Mouse (Mus musculus): Measurements from ENCODE around the gene Arhgap10. TPM values are rescaled to one million over a fixed set of nuclear protein-coding genes. Genes with fewer than 3 reads are reported as not detected.

The Arhgap10 gene
- total RNA-seq, 2 experiments from 2014 or later: 0.84 to 3.9 TPM

DNA sequence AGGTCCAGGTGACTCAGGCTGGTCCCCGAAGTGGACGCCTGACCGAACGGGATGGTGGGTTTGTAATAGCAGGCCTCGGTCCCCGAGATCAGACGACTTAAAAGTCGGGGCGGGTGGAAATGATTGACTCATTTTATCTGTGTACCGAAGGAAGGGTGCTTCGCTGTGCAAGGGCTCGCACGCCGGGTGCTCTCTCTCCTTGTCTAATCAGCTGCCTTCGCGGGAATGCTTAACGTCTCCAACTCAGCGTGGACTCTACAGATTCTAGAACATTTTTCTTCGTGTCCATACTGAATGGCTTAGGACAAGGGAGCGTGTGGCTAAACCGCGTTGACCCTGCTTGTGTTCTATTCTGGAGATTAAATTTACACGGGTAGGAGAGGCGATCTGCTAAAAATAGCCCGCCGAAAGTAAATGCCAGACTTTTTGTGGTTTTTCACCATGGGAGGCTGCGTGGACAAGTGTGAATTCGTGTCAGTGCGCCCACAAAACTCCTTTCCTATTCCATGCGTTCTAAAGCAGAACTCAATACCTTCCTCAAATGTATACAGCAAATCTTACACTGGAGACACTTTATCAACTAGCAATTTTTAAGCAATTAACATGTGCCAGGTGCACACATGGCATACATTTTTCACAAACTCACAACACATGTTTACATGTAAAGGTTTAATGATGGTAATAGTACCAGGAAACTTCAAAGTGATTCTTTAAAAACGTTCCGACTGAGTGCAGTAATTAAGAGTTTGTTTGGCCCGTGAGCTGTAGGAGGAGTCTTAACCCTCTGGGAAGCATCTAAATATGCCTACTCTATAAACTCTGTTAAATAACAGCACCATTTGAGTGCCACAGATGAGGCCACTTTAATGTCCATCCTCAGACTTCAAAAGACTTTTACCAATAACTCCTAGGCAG, 705 bp upstream of the Arhgap10 start:
- ATAC-seq (replicated peaks; ENCODE audit: low FRiP score, poor library complexity, severe bottlenecking): no peak

GRCm38 (mm10) chr8:77516845-77517244, 908 bp downstream of the Arhgap10 start:
- no peak for ATAC-seq (replicated peaks; ENCODE audit: low FRiP score, poor library complexity, severe bottlenecking)

DNA sequence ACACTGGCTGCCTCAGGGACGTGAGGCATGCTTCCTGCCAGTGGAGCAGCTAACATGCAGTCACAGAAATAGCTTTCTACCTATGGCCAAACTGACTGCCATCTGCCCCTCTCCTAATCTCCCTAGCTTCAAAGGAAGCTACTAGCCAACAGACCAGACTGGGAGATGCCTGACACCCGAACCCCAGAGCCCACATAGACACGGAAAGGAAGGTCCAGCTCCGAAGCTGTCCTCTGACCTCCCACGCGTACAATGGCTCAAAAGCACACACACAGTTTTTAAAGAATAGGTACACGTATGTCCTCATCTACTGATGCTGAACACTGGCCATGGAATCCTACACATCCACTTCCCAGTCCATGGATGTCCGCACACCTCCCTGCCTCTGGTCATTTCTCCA, 2.0 kb downstream of the Arhgap10 start:
- ATAC-seq (replicated peaks; ENCODE audit: low FRiP score, poor library complexity, severe bottlenecking): no peak

- ATAC-seq (replicated peaks; ENCODE audit: low FRiP score, poor library complexity, severe bottlenecking): no peak
Measured at GRCm38 (mm10) chr8:77515201-77515600, 2.6 kb downstream of the Arhgap10 start.

DNA sequence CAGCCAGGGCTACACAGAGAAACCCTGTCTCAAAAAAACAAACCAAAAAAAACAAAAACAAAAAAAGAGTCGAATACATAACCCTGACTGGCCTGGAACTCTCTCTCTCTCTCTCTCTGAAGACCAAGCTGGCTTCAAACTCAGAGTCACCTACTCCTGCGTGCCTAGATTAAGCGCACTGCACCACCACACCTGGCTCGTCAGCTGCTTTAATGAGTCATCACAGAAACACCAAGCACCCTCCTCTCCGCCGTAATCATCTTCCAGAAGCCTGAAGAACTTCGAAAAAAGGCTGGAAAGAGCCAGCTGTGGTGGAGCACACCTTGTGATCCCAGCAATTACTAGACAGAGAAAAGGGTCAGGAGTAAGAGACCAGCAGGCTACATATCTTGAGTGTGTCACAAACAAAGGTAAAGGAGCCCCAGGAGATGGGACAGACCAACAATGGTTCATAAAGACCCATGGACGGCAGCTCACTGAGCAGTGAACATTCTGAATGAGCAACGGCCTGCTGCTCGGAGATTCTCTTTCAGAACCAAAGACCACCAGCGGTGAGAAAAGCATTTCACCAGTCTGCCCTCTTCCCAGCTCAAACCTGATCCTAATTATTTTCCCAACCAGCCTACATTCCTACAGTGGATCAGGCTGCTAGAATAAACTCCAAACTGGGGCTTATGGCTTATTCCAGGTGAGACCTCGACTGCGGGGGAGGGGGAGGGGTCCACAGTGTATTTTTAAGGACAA, 5.8 kb downstream of the Arhgap10 start:
- ATAC-seq (replicated peaks; ENCODE audit: low FRiP score, poor library complexity, severe bottlenecking): no peak

DNA sequence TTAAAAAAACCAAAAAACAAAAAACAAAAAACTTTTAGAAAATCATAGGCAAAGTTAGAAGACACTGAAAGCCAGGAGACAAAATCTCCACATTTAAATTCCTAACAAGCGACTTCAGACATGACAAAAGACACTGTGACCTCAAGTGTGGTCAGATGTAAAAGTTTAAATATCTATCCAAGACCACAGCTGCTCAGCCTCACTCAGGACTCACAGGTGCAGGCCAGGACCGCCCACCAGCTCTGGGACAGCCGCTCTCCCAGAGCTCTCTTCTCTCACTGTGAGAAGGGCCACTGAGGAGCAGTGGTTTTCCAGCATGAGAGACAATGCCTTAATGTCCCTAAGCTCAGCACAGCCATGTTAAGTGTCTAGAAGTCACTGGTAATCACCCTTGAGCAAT, 7.3 kb downstream of the Arhgap10 start:
- no peak for ATAC-seq (replicated peaks; ENCODE audit: low FRiP score, poor library complexity, severe bottlenecking)

DNA sequence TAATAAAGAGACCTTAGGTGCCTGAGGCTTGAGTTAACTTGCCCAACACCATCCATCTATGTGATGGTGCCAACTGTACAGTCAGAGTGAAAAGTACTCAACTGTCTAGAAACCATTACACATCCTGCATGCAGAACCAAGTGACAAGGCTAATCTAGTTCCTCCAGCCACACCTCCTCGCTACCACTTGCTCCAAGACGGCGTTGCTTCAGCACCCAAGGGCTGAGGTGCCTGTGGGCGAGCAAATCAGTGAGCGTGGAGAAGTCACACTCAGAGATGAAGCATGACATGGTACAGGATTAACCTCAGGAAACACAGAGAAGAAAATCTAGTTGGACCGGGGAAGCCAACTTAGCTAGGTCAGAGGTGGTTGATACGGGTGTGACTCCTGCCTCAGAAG, 8.7 kb downstream of the Arhgap10 start:
- no peak for ATAC-seq (replicated peaks; ENCODE audit: low FRiP score, poor library complexity, severe bottlenecking)

DNA sequence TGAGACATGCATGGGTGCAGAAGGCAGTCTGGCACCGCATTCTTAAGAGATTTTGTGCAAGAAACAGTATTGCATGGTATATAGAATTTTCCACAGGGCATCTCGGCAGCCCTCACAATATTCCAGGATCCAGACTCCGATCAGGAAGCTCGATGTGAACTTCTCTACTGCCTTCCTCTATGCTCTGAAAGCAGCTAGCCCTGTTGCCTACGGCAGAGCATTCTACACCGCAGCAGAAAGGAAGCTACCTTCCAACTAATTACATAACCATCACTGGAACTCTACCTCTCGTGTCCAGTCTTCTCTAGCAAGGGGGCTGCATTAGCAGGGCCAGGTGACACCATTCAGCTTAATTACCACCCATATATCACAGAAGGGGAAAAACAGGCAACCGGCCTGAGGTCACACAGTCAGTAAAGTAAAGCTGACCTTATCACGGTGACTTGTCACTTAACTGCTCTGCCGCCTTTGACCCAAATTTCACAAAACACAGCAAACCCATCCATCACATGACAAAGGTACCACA, 10.2 kb downstream of the Arhgap10 start:
- no peak for ATAC-seq (replicated peaks; ENCODE audit: low FRiP score, poor library complexity, severe bottlenecking)

- no peak for ATAC-seq (replicated peaks; ENCODE audit: low FRiP score, poor library complexity, severe bottlenecking)
Measured at GRCm38 (mm10) chr8:77506539-77506938, 11.2 kb downstream of the Arhgap10 start.

DNA sequence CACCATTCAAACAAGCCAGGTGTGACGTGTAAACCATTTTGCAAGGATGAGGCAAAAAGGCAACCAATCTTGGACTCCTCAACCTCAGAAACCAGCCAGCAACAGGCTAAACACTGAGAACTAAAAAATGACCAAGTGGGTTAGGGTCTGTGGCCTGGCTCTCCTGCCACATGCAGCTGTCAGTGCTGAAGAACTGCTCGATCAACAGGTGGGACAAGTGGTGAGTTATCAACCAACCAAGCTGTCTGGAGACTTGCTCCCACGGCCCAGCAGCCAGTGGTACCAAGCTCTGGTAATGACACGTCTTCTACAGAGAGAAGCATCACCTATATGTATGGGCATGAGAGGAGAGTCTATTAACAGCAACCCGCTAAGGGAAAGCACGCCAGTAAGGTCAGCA, 15.2 kb downstream of the Arhgap10 start:
- ATAC-seq (replicated peaks; ENCODE audit: low FRiP score, poor library complexity, severe bottlenecking): no peak

- no peak; the same call in 1 of the 2 replicates for ATAC-seq (replicated peaks; ENCODE audit: low FRiP score, poor library complexity, severe bottlenecking)
Measured at GRCm38 (mm10) chr8:77501131-77501530, 16.6 kb downstream of the Arhgap10 start.

GRCm38 (mm10) chr8:77500264-77500663, 17.5 kb downstream of the Arhgap10 start:
- no peak for ATAC-seq (replicated peaks; ENCODE audit: low FRiP score, poor library complexity, severe bottlenecking)

- no peak for ATAC-seq (replicated peaks; ENCODE audit: low FRiP score, poor library complexity, severe bottlenecking)
Measured at GRCm38 (mm10) chr8:77497442-77497841, 20.3 kb downstream of the Arhgap10 start.

DNA sequence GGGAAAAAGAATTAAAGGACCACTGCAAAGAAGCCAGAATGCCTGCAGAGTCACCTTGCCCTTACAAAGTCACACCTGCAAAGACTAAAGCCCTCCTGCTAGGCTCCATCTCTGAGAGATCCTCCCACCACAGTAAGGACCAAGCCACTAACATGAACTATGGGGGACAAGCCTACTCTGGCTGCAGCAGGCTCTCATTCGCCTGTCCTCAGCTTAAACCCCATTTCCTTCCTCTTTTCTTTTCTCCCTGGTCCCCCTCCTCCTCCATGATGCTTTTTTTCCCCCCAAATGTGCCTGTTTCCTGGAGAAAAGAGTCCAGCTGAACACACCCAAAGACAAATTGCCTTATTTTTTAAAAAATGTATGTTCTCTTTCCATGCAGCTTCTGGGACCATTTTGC, 21.5 kb downstream of the Arhgap10 start:
- no peak for ATAC-seq (replicated peaks; ENCODE audit: low FRiP score, poor library complexity, severe bottlenecking)

- no peak for ATAC-seq (replicated peaks; ENCODE audit: low FRiP score, poor library complexity, severe bottlenecking)
Measured at GRCm38 (mm10) chr8:77494376-77495328, 23.1 kb downstream of the Arhgap10 start.

- no peak for ATAC-seq (replicated peaks; ENCODE audit: low FRiP score, poor library complexity, severe bottlenecking)
Measured at GRCm38 (mm10) chr8:77492356-77493058, 25.2 kb downstream of the Arhgap10 start.

GRCm38 (mm10) chr8:77491231-77491923, 26.4 kb downstream of the Arhgap10 start:
- 0 out of 2 replicates have a peak, but pooled peaks have one; percentile 25 for ATAC-seq (replicated peaks; ENCODE audit: low FRiP score, poor library complexity, severe bottlenecking)

- no peak for ATAC-seq (replicated peaks; ENCODE audit: low FRiP score, poor library complexity, severe bottlenecking)
Measured at GRCm38 (mm10) chr8:77490095-77490781, 27.5 kb downstream of the Arhgap10 start.

Measured in erythroid progenitor cell, adult 5-6 weeks (primary cell).